Mouse (Mus musculus): ENCODE measurements around the gene Tvp23a. TPM values are rescaled to one million over a fixed set of nuclear protein-coding genes. Genes with fewer than 3 reads are reported as not detected.

Tvp23a gene
- polyA plus RNA-seq, 1 experiment from 2014 or later = 29.3 TPM

GRCm38 (mm10) chr16:10479857-10480256 is 32.7 kb upstream of the Tvp23a start, which contains the start of gene Ciita:
Gene Ciita, plus strand, starts transcription at chr16:10480059.
- Histone ChIP-seq H3K4me3 (no peak within 1 kb of the TSS), H3K27me3 (no peaks in the 10 kb centered on the region), H3K4me1 (no peaks in the 10 kb centered on the region), H3K9me3 (no peaks in the 10 kb centered on the region), H3K4me2 (replicated peaks) (no peak within 1 kb of the TSS), H3K36me3 (no peaks in the 10 kb centered on the region), H3K9ac (no peak within 1 kb of the TSS), H3K27ac (no peak within 1 kb of the TSS)
- WGBS = 75% methylated on average over 5 of the region's 5 CpGs
- ATAC-seq (ENCODE audit: insufficient number of reproducible peaks, insufficient read depth, low FRiP score, low TSS enrichment) = no peak

- H3K4me3 ChIP-seq = no peak overlapping the region
- WGBS = 64% methylated on average over 2 of the region's 2 CpGs
- no peaks in the 10 kb centered on the region for H3K4me1 ChIP-seq
- no peaks in the 10 kb centered on the region for H3K27me3 ChIP-seq
- no peak overlapping the region for H3K27ac ChIP-seq
- no peaks in the 10 kb centered on the region for H3K36me3 ChIP-seq
- no peak overlapping the region for H3K4me2 ChIP-seq (replicated peaks)
- no peak overlapping the region for H3K9ac ChIP-seq
- ATAC-seq (ENCODE audit: insufficient number of reproducible peaks, insufficient read depth, low FRiP score, low TSS enrichment) = no peak
- H3K9me3 ChIP-seq = no peaks in the 10 kb centered on the region
Measured at GRCm38 (mm10) chr16:10475919-10476318, 28.8 kb upstream of the Tvp23a start.

DNA sequence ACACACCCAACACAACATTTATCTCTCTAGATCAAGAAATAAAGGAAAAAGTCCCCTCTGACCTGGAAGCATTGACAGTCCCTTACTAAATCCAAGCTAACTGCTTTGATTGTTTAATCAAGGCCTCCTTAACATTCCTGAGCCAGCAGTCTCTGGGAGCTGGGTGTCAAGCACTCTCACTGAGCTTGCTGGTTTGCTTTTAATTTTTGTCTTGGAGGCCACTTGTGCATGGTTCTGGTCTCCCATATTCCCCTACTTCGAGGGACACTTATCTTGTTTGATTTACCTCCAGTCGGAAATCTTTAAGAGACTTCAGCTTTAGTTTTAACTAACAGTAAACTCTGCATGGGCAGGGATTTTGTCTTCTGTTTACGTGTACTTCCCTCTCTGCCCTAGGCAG is 27.8 kb upstream of the Tvp23a start:
- Histone ChIP-seq H3K27me3 (no peaks in the 10 kb centered on the region), H3K4me3 (no peak overlapping the region), H3K27ac (no peak overlapping the region), H3K4me1 (no peaks in the 10 kb centered on the region), H3K9ac (no peak overlapping the region), H3K9me3 (no peaks in the 10 kb centered on the region), H3K36me3 (no peaks in the 10 kb centered on the region), H3K4me2 (replicated peaks) (no peak overlapping the region)
- no peak for ATAC-seq (ENCODE audit: insufficient number of reproducible peaks, insufficient read depth, low FRiP score, low TSS enrichment)
- 75% methylated on average over 3 of the region's 3 CpGs for WGBS

GRCm38 (mm10) chr16:10471950-10472349 is 24.8 kb upstream of the Tvp23a start:
- 93% methylated on average over 3 of the region's 3 CpGs for whole genome bisulfite sequencing
- H3K9me3 ChIP-seq = no peaks in the 10 kb centered on the region
- no peak overlapping the region for H3K27ac ChIP-seq
- H3K36me3 ChIP-seq = no peaks in the 10 kb centered on the region
- no peak overlapping the region for H3K4me2 ChIP-seq (replicated peaks)
- H3K9ac ChIP-seq = no peak overlapping the region
- H3K4me3 ChIP-seq = no peak overlapping the region
- ATAC-seq (ENCODE audit: insufficient number of reproducible peaks, insufficient read depth, low FRiP score, low TSS enrichment) = no peak
- no peaks in the 10 kb centered on the region for H3K4me1 ChIP-seq
- H3K27me3 ChIP-seq = no peaks in the 10 kb centered on the region

- no peak overlapping the region for H3K4me2 ChIP-seq (replicated peaks)
- H3K9me3 ChIP-seq = no peaks in the 10 kb centered on the region
- no peaks in the 10 kb centered on the region for H3K27me3 ChIP-seq
- no peak for ATAC-seq (ENCODE audit: insufficient number of reproducible peaks, insufficient read depth, low FRiP score, low TSS enrichment)
- H3K36me3 ChIP-seq = no peaks in the 10 kb centered on the region
- 61% methylated on average over 1 of the region's 1 CpGs for WGBS
- H3K9ac ChIP-seq = no peak overlapping the region
- no peaks in the 10 kb centered on the region for H3K4me1 ChIP-seq
- H3K4me3 ChIP-seq = no peak overlapping the region
- H3K27ac ChIP-seq = no peak overlapping the region
Measured at GRCm38 (mm10) chr16:10468201-10468600, 21.0 kb upstream of the Tvp23a start.

GRCm38 (mm10) chr16:10467391-10468107 is 20.4 kb upstream of the Tvp23a start:
- Histone ChIP-seq H3K9ac (no peak overlapping the region), H3K4me1 (no peaks in the 10 kb centered on the region), H3K36me3 (no peaks in the 10 kb centered on the region), H3K4me2 (replicated peaks) (no peak overlapping the region), H3K27me3 (no peaks in the 10 kb centered on the region), H3K9me3 (no peaks in the 10 kb centered on the region), H3K27ac (no peak overlapping the region), H3K4me3 (no peak overlapping the region)
- ATAC-seq (ENCODE audit: insufficient number of reproducible peaks, insufficient read depth, low FRiP score, low TSS enrichment) = no peak
- 21% methylated on average over 11 of the region's 11 CpGs for WGBS

DNA sequence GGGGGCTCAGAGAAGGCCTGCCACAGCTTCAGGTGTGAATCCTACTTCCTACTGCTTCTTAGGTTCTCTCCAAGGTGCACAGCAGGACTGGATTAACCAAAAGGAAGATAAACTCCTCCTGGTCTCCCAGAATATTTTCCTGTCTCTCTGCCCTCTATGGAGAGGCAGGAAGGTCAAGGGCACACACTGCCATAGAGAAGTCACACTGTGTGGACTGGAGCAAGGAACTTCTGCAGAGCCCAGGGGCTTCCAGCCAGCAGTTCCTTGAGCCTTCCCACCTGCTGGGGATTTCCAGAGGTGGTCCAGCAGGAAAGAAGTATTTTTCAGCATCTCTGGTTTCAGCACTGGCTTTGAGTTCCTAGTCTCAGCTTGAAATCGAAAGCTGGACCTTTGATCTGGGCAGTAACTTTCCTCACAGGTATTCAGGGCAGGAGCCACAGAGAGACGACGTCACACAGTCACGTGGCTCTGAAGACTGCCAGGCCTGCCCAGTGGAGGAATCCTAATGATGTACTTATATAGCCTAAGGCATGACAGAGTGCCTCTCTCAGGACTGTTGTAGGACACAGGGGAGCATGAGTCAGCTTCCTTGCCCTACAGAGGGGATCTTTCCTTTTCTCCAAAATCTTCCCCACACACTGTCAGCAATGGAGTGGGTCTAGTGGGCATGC is 18.0 kb upstream of the Tvp23a start:
- Histone ChIP-seq H3K27ac (no peak overlapping the region), H3K4me2 (replicated peaks) (no peak overlapping the region), H3K27me3 (no peaks in the 10 kb centered on the region), H3K9ac (no peak overlapping the region), H3K4me3 (no peak overlapping the region), H3K36me3 (no peaks in the 10 kb centered on the region), H3K4me1 (no peaks in the 10 kb centered on the region), H3K9me3 (no peaks in the 10 kb centered on the region)
- WGBS = 21% methylated on average over 4 of the region's 4 CpGs
- 0 out of 2 replicates have a peak, but pooled peaks have one; percentile 35 for ATAC-seq (ENCODE audit: insufficient number of reproducible peaks, insufficient read depth, low FRiP score, low TSS enrichment)

GRCm38 (mm10) chr16:10461178-10461577 is 14.0 kb upstream of the Tvp23a start:
- Histone ChIP-seq H3K36me3 (no peaks in the 10 kb centered on the region), H3K9ac (no peak overlapping the region), H3K4me2 (replicated peaks) (no peak overlapping the region), H3K27me3 (no peaks in the 10 kb centered on the region), H3K4me1 (no peaks in the 10 kb centered on the region), H3K4me3 (no peak overlapping the region), H3K27ac (no peak overlapping the region), H3K9me3 (no peaks in the 10 kb centered on the region)
- no peak for ATAC-seq (ENCODE audit: insufficient number of reproducible peaks, insufficient read depth, low FRiP score, low TSS enrichment)
- WGBS = 81% methylated on average over 2 of the region's 2 CpGs

- Histone ChIP-seq H3K4me1 (no peaks in the 10 kb centered on the region), H3K9me3 (no peaks in the 10 kb centered on the region), H3K36me3 (no peaks in the 10 kb centered on the region), H3K27ac (no peak overlapping the region), H3K9ac (no peak overlapping the region), H3K27me3 (no peaks in the 10 kb centered on the region), H3K4me3 (no peak overlapping the region), H3K4me2 (replicated peaks) (no peak overlapping the region)
- no peak for ATAC-seq (ENCODE audit: insufficient number of reproducible peaks, insufficient read depth, low FRiP score, low TSS enrichment)
- WGBS = 73% methylated on average over 2 of the region's 2 CpGs
Measured at GRCm38 (mm10) chr16:10460188-10460587, 13.0 kb upstream of the Tvp23a start.

DNA sequence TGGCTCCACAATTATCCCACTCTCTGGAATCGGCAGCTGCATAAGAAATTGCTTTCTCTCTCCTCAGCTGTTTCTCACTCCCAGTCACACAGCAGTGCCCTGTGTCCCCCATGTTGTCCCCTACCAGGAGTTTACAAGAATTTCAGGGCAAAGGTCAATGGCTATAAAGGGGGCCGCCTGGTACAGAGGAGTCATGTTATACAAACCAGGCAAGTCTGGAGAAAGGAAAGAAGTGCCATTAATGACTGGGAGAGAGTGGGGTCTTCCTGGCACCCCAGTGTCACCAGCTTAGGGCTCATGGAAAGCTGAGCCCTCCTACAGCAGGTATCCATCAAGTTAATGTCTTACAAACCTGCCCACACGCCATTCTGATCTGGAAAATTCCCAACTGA is 7.4 kb upstream of the Tvp23a start:
- Histone ChIP-seq H3K36me3 (no peaks in the 10 kb centered on the region), H3K4me2 (replicated peaks) (no peak overlapping the region), H3K4me3 (no peak overlapping the region), H3K4me1 (no peaks in the 10 kb centered on the region), H3K9me3 (no peaks in the 10 kb centered on the region), H3K27me3 (no peaks in the 10 kb centered on the region), H3K27ac (no peak overlapping the region), H3K9ac (no peak overlapping the region)
- no peak for ATAC-seq (ENCODE audit: insufficient number of reproducible peaks, insufficient read depth, low FRiP score, low TSS enrichment)
- WGBS = 28% methylated on average over 3 of the region's 3 CpGs

GRCm38 (mm10) chr16:10453872-10454582 is 6.9 kb upstream of the Tvp23a start:
- Histone ChIP-seq H3K9me3 (no peaks in the 10 kb centered on the region), H3K4me3 (no peak overlapping the region), H3K9ac (no peak overlapping the region), H3K4me2 (replicated peaks) (no peak overlapping the region), H3K27me3 (no peaks in the 10 kb centered on the region), H3K27ac (no peak overlapping the region), H3K36me3 (no peaks in the 10 kb centered on the region), H3K4me1 (no peaks in the 10 kb centered on the region)
- ATAC-seq (ENCODE audit: insufficient number of reproducible peaks, insufficient read depth, low FRiP score, low TSS enrichment) = no peak
- WGBS = 82% methylated on average over 6 of the region's 6 CpGs

DNA sequence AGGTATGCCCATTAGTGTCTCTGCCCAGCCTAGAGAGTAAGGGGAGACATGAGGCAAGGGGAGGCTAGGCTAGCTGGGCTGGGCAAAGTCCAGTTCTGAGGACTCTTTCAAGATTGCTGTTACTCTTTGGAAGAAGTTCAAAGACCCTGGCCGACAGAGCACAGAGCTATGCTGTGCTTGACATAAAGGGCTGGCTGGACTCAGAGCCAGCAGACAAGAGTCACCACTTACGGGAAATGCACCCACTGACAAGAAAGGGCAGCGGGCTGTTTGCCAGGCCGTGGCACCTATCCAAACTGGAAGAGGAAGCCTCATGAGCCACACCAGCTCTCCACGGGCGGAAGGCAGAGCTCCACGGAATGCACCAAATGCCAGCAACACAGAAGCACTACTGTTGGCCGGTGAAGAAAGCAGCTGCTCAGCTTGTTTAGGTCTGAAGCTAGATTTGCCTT is 5.3 kb upstream of the Tvp23a start:
- no peak for ATAC-seq (ENCODE audit: insufficient number of reproducible peaks, insufficient read depth, low FRiP score, low TSS enrichment)
- Histone ChIP-seq H3K9ac (no peak overlapping the region), H3K4me3 (no peak overlapping the region), H3K4me2 (replicated peaks) (no peak overlapping the region), H3K9me3 (no peaks in the 10 kb centered on the region), H3K4me1 (peaks cover 5% of the 10 kb centered on the region), H3K27ac (no peak overlapping the region), H3K36me3 (no peaks in the 10 kb centered on the region), H3K27me3 (no peaks in the 10 kb centered on the region)
- 80% methylated on average over 8 of the region's 8 CpGs for whole genome bisulfite sequencing

Measured in embryonic facial prominence, embryonic 12.5 days (tissue).